Mouse (Mus musculus) ES-CJ7 (cell line): Measurements from ENCODE around the gene Nxn.
A peak's percentile ranks its signal among the peaks of the same experiment; 100 is the strongest.

Experiments
- DNase-seq: peaks from one replicate; pipeline ENCODE4 v3.0.0; 2011; ENCODE audit warnings: low read depth, low spot score

Nxn gene

DNA sequence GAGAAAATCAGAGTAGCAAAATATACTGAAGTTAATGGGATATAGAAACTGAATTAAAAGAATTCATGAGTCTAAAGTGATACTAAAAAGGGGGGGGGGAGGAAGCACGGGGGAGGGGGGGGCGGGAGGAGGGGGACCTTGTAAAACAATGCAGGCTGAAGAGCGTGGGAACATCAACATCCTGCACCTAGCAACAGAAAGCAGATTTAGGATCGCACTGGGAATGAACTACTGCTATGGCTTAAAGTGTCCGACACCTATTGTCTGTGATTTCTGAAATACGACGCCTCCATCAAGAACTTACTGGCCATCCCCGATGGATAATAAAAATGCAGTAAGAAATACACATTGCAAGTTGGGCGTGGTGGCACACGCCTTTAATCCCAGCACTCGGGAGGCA lies 95.6 kb downstream of the Nxn start:
- DNase-seq, result no peak

DNA sequence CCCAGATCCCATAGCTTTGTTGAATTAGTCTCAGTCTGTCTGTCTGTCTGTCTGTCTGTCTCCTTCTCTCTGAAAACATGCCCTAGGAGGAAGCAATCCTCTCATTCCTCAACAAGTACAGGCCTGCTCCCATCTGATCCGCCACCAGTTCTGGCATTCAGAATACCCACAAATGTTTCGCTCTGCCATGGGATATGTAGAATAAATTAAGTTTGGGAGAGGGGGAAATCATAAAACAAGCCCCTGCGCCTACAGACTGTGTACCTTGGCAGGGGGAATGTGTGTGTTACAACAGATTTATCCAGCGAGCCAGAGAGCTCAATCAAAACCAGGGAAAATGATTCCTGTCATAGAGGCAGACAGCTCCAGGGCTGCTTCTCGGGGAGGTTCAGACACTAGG lies 98.1 kb downstream of the Nxn start:
- no peak for DNase-seq

DNA sequence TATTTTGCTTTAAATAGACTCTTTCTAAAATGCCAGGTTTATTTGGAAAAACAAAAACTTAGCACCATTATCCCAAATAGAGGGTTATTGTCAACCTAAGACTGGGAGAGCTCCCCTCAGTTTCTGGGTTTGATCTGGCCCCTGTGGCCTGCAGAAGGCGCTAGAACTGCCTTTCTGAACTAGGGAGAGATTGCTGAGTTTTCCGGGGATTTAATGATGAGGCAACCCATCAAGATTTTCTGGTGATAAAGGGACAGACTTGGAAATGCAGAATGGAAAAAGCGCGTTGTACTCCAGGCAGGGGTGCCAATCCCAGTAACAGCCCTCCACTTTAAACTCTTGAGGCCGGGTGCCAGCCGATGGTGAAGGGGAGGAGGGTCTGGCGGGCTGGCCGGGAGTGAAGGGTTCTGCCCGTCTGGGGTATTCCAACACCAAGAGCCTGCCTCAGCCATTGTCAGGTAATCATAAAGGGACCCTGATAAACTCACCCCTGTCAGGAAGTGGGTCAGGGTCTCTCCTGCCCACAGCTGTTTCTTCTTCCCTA lies 100.4 kb downstream of the Nxn start:
- no peak for DNase-seq

DNA sequence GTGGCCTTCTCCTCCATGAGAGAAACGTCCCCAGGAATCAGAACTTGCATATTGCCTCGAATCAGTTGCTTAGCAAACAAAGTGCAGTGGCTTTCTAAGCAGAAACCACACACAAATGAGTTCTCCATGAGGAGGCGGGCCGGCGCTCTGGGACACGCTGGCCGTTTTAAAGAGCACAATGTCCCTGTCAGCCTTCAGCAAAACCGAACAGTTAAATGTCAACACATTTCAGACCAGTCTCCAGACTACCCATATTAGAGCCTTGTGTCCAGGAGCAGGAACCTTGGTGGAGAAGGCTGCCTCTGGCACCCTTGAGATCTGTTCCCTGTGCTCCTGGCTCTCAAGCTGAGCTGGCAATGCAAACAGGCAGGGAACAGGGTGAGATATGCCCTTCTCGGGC lies 101.7 kb downstream of the Nxn start:
- DNase-seq, result no peak

DNA sequence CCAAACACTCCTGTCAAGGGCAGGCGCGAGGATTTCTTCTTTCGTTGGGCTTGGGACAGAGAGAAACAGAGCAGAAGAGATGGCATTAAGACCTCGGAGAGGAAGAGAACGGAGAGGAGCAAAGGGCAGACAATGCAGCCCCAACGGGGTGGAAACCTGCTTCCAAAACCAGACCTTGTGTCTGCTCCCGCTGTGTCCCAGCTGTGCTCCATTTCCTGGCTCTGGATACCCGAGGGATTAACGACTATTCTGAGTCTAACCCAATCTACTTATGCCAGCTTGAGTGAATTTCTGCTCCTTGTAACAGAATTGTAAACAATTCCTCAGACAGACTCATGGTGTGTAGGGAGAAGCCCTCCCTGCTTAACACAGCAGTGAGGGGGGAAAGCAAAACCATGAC lies 104.1 kb downstream of the Nxn start:
- peak; percentile 35 for DNase-seq

DNA sequence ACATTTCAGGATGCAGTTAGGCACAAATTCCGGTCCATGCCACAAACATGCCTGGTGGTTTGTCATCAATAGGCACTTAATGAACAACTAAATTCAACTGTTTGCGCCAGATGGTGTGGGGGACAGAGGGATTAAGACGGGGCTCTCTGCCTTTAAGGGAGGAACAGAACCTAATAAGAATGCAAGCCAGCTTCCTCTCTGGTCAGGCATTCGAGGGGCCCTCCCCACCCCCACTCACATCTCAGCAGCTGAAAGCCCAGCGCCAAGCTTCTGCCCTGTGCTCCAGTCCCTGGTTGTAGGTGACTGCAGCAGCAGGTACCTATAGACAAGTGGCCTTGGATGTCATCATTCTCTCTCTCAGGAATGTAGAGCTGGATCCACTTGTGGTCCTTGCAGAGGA lies 104.9 kb downstream of the Nxn start:
- DNase-seq, result no peak

DNA sequence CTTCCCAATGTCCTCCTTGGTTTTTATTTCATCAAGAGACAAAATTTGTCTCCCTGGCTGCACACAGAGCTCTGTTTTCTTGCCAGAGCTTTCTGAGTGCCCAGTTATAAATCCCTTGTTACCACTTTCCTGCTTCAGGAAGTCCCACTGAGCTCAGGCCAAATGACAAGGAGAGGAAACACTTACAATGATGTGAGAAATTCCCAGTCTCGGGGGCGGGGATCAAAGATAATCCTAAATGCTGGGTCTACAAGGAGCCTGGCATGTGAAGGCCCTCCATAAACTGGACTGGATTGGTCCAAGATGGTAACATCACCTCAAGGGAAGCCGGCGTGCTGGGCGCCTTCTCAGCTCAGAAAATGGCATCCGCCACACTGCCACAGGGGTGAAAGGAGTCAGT lies 106.1 kb downstream of the Nxn start:
- no peak for DNase-seq

DNA sequence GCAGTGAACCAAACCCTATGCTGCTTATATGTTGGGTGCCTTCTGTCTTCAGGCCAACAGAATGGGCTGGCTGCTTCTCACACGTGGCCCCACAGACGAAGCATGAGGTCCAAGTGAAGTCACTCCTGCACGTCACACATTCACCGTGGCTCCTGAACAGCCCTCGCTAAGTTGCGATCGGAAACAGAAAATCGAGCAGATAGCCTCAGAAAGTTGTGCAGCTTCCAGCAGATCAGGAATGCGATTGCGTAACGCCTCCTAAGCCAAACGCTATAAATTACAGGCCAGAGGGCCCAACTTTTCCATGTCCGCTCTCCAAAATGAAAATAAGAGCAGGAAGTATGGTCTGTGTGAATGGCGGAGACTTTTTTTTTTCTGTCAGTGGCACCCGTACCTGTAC lies 106.5 kb downstream of the Nxn start:
- DNase-seq, result no peak

DNA sequence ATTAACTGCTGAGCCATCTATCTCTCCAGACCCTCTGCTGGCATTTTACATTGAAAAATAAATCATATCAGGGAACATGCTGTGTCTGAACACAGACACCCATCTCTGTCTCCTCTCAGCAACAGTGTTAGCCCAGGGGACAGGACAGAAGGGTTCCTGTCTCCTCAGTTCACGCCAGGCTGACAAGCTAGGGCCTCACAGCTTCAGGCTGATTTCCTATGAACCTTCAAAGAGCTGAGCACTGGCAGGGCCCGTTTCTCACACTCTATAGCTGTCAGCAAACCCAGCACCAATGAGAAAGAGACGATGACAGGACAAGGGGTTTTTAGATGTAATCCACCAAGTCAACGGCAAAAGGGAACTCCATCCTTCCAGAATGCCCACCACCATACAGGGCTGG lies 107.0 kb downstream of the Nxn start:
- DNase-seq, result no peak

DNA sequence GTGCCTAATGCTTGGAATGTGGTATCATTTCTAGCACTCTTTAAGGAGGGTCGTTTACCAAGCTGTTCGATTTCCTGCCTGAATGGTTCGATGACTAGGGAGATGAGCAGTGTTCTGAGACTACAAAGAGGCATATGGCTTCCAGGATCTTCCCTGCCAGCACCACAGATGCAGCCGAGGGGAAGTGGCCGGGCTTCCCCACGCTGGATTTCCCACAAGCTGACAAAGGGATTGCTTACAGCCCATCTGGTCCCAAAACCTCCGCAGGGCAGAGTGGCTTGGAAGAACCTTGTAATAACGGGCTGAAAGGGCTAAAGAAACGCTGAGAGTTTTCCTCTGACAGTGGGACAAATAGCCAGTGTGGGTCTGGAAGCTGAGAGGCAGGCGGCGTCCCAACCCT lies 108.6 kb downstream of the Nxn start:
- DNase-seq, result no peak

DNA sequence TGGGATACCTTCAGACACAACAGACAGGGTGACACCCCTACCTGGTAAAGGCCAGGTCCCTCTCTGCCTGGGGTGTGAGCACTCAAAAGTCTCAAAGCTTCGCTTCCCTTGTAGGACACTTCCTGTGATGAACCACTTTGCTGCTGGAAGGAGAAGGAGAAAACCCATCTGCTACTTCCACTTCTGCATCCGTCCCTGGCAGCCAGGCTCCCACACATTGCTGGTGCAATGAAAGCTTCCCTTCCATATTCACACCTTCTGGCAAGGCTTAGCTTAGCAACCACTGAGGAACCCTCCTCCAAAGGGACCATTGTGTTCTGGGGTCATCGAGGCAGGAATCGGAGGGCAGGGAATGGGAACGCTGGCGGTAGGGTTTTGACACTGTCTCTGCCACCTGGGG lies 110.3 kb downstream of the Nxn start:
- no peak for DNase-seq

DNA sequence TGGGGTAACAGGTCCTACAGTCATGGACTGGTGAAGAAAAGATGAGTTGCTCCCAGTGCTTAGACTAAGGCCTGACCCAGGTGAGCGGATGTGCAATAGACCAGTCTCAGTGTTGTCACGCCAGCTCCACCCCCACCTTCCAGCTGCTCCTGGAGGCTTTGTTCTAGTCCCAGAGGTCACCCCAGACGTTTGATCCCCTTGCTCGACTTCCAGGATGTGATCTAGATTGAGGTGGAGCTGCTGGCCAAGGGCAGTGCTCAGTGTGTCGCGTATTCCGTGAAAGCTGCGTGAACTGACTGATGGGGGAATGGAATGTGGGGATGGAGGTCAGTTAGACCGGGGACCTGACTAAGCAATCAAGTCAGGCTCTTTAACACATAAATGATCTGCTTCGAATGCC lies 111.6 kb downstream of the Nxn start:
- DNase-seq, result peak; percentile 95

DNA sequence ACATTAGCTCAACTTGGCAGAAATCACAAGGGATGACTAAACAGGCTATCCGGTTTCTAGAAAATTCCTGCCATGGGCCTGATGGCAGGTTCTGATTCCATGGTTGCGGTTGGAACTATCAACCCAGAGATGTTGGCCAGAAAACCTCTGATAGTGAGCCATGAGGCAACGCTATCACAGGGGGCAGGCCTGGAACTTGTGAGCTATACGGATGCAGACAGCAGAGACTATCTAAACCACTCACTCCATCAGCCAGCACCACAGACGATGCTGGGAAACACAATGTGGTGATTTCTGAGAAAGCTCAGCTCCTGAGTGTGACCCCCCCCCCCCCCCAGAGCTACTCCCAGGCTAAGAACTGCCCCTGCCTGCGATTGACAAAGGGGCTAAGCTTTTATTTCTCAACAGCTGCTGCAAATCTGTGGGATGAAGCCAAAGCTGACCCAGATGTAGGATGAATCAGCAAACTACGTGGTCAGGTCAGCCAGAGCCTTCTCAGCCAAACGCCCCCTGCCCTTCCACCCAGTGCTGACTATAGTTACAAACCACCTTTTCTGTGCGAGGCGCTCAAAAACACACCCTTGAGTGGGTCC lies 112.3 kb downstream of the Nxn start:
- no peak for DNase-seq

DNA sequence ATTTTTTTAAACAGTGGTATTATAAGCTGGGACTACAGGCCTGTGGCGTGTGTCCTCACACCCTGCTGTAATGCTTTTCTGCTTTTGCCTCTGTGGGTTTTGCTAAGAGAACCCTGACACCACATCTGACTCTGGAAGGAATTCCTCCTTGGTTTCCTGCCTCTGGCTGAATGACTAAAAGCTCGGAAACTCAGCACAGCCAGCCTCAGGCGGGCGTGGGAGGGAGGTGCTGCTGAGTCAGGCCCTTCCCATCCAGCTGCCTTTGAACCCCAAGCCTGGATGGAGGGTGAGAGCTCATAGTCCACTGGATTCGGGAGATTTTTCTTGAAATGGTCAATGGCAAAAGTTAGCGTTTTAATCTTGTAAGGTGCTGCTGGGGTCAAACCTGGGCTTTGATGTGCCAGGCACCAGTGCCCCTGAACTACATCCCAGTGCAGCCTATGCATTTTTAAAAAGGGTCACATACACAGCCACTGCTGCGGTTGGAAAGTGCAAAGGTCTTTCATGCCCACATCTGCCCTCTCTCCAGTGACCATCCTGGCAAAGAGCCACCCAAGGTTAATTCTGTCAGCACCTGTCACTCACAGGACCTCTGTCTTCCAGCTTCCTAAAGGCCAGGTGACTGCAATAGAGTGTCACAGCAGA lies 113.4 kb downstream of the Nxn start:
- no peak for DNase-seq

DNA sequence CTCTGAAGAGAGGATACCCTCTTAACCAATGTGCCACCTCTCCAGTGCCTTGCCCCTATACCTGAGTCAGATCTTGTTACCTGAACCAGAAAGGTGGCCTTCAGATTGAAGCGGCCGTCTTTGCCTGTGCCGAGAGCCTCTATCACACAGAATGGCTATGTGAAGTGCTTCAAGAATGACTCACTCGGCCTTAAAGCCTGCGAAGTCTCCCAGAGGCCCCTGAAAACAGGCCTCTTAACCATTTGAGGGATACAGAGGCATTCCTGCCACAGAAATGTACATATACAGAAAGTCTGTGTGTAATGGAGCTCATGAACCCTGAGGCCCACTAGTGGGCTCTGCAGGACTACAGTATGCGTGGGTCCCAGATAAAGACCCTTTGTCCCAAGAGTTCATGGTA lies 115.1 kb downstream of the Nxn start:
- DNase-seq, result no peak

DNA sequence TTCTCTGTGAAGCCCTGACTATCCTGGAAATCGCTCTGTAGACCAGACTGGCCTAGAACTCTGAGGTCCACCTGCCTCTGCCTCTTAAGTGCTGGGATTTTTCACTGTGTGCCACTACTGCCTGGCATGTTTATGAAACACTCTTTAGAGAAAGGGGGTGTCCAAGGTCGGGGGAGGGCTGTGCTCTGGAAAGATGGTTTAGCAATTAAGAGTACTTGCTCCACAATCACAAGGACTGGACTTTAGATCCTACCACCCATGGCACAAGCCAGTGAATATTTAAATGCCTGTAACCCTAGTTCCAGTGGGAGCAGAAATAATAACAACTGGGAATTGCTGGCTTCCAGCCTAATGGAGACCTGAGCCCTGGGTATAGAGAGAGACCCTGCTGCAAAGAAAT lies 119.0 kb downstream of the Nxn start:
- DNase-seq, result no peak

DNA sequence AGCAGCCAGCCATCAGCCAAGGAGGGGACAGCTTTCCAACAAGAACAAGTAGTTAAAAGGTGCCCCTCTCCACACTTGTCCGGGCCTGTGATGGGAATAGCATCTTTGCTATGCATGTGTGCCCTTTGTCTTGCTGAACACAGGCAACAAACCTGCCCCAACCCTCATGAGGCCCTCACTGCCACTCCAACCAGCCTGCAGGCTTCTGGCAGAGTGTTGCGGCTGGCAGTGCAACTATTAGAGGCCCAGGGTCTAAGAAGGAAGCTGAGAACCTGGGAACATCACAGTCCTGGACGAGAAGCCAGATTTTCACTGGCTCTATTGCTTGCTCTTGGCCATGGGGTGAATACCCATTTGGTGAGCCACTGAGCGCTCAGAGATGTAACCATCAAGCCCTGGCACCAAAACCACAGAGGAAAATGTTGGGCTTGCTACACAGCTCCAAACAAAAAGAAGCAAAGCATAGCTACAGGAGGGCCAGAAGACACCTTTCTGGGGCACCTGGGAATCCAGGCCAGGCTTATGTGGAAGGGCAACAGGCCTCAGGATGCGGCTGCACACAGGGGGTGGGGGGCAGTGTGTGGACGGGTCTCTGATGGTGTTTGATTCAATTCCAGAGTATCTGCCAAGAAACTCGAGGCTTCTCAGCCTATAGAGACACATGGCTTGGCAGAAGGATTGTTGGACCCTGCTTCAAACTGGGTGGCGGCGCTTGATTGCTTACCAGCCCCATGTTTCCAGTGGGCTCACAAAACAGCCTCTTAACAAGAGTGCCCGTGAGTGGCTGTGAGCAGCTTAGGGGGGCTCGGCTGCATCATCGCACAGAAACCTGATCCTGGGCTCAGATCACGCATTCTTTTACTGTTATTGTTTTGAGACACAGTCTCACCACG lies 119.7 kb downstream of the Nxn start:
- DNase-seq, result no peak

DNA sequence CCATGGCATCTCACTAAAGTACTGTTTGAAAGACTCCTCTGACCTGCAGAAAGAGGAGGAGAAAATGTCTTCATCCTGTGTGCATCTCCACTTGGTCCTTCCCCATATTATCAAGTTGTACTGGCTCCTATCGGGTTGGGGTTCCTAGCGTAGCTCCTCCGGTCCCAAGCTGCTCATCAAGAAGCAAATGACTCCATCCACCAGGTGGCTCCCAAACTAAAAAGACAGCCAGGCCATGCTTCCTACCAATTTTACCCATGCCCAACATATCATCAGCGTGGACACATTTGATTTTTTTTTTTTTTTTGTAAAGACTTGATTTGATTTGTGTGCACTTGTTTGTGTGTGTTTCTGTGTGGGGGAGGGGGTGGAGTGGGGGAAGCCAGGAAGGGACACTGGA lies 126.5 kb downstream of the Nxn start:
- no peak for DNase-seq

DNA sequence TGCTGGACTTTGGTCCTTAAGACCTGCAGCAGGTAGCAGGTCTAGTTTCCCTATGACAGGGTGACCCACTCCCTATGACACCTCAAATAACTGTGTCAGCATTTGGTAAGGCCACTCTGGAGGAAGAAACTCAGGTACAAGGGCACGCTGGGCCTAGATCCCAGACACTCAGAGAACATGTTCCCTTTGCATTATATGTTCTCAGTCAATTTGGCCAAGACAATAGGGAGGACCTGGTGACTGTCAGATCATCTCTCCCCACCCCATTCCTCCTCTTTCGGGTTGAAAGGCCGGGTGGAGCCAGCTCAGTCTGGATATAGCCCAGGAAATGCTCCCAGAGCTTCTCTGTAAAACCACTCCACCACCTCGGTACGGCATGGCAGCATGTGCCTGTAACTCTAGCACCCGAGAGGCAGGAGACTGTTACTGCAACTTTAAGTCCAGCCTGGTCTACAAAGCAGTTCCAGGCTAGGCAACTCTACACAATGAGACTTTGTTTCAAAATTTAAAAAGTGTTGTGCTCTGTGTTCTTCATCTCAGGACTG lies 130.3 kb downstream of the Nxn start:
- peak; percentile 74 for DNase-seq

DNA sequence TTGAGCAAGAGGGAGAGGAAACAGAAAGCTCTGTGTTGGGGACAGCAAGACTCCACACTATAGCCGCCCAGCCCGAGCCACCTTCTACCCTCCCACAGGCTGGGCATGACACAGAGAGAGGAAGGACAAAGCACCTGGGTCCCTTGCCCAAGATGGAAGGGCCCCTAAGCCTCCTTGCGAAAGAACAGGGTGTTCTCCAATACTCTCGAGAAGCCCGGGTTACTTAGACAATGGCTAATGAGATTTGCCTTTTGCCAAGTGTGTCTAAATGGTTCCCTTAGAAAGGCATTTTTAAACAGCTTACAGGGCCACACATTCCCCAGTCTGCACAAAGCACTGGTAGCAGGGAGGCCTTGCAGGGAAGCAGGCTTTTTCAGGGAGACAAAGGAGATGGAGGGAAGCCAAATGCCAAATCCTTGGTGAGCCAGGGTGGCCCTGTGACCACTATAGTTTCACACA lies 130.9 kb downstream of the Nxn start:
- DNase-seq, result no peak

DNA sequence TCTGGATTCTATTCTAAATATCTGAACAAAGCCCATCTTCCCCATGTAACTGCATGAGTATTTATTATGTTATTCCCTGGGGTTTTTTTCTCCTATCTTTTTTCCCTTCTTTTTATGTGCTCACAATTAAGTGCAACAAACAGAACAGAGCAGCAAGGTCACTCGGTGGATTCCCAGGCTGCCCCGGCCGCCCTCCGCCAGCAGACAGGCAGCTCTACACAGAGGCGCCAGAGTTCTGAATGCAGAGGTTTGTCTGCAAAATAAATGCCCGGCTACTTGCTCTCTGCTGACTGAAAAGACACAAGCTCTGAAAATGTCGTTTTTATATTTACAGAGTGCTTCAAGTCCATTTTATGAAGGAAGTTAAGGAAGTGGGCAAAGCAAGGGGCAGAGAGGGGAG lies 131.4 kb downstream of the Nxn start:
- no peak for DNase-seq

DNA sequence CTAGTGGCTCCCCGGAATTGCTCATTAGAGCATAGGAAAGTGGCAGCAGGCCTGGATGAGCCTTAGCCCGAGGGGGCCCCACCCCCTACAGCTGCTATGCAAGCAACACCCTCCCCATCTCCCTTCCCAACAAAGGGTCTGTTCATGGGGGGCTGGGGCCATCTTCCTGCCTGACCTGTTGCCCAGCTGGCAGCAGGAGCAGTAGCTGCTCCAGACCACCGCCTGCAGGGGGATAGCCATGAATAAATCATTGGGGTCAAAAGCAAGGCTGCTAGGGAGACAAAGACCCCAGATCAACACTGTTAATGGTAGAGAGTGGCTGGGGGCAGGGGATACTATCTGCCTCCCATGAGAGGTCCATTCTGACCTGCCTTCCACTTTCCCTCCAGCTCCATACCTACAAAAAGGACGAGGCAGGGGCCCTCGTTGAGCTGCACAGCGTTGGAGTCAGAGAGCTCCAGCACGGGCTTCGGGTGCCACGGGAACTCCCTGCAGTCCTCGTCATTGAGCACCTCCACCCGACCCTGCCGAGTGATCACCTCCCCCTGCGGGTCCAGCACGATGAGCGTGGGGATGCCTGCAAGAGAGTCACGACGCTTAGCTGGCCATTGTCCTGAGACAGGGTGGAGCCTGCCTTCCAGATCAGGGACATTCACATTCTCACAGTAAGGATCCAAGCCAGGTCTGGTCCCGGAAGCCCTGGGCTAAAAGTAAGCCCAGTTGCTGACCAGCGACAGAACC lies 136.2 kb downstream of the Nxn start:
- DNase-seq, result peak; percentile 67
